Mouse (Mus musculus) Patski (cell line): Measurements from ENCODE around the gene Olfr263. TPM values are rescaled to one million over a fixed set of nuclear protein-coding genes. Genes with fewer than 3 reads are reported as not detected.
A peak's percentile ranks its signal among the peaks of the same experiment; 100 is the strongest.

Experiments
- ATAC-seq: fragments of 100-300 bp; one replicate; pipeline ENCODE4 v1.8.0; 2021
- CTCF ChIA-PET: fragments of 350-600 bp; sonication (Branson Sonifier 250); formaldehyde crosslinking; loops from one replicate; lab custom pipeline; 2022; ENCODE audit warnings: inconsistent platforms; lab: Charles Lee
- POLR2A ChIA-PET: fragments of 350-600 bp; sonication (Branson Sonifier 250); formaldehyde crosslinking; loops from one replicate; lab custom pipeline; 2022; ENCODE audit warnings: antibody characterized with exemption, inconsistent platforms; lab: Charles Lee
- DNase-seq: peaks from one replicate; pipeline ENCODE4 v3.0.0-alpha.2; 2011; ENCODE audit warnings: low read depth, low spot score
- H3K27me3 ChIP-seq: fragments of 371-371 bp; one replicate; pipeline ENCODE4 v1.5.1; 2021
- CTCF ChIP-seq: fragments of 100-300 bp; IDR thresholded peaks from one replicate; pipeline ENCODE4 v1.5.1; 2021
- in situ Hi-C: fragments of 300-500 bp; cut with MboI; formaldehyde crosslinking; loops from 3 replicates; pipeline ENCODE4 v1.11.1; 2018; ENCODE audit warnings: low pct_unique_long_range_greater_than_20kb, mixed read lengths
- polyA plus RNA-seq: library from polyadenylated mRNA; unstranded; gene quantifications from one replicate; pipeline ENCODE4 v1.2.3, GENCODE M21; 2021

The Olfr263 gene
- polyA plus RNA-seq, 1 experiment from 2014 or later = not detected

- in situ Hi-C loops = loop anchor here (5.0 to 25.0 kb wide), 3 partner anchors 546 to 1807 kb away; partner anchors contain the start of genes Hist1h2ag, Hist1h2ai, Hist1h2bj and Hist1h2bl
- ATAC-seq (no peak), DNase-seq (no peak)
- no peak for TF ChIP-seq CTCF
- ChIA-PET POLR2A (no interaction called here), CTCF (interaction anchor here (0.8 to 2.9 kb wide), 5 partner anchors 9 to 183 kb away, joined by 3 to 12 read pairs (median 6); partner anchors contain the start of gene Trim27)
- no peaks in the 10 kb centered on the region for H3K27me3 ChIP-seq
These were observed 39.8 kb downstream of the Olfr263 start for GRCm38 (mm10) chr13:21169121-21169656.

- peak; percentile 38 for ATAC-seq
- in situ Hi-C loops = loop anchor here (5.0 to 25.0 kb wide), 4 partner anchors 545 to 1808 kb away; partner anchors contain the start of genes Hist1h2ag, Hist1h2ai, Hist1h2bj and Hist1h2bl
These were observed 40.4 kb downstream of the Olfr263 start for GRCm38 (mm10) chr13:21169657-21170430.

GRCm38 (mm10) chr13:21170431-21171155, 41.2 kb downstream of the Olfr263 start:
- POLR2A ChIA-PET = no interaction called here
- DNase-seq = no peak
- no peaks in the 10 kb centered on the region for H3K27me3 ChIP-seq
- in situ Hi-C loops = loop anchor here (10.0 to 25.0 kb wide), 2 partner anchors 774 to 1808 kb away; partner anchors contain the start of gene Zfp184
- CTCF ChIA-PET = interaction anchor here (2.4 to 2.9 kb wide), 2 partner anchors 11 to 31 kb away, joined by 11 to 12 read pairs; no protein-coding TSS in a partner anchor
- no peak for TF ChIP-seq CTCF
- ATAC-seq = no peak

More at GRCm38 (mm10) chr13:21169657-21170430, 40.4 kb downstream of the Olfr263 start:
- ChIA-PET POLR2A (no interaction called here), CTCF (interaction anchor here (0.8 to 2.9 kb wide), 4 partner anchors 9 to 183 kb away, joined by 3 to 12 read pairs (median 7); partner anchors contain the start of gene Trim27)
- no peaks in the 10 kb centered on the region for H3K27me3 ChIP-seq
- TF ChIP-seq CTCF = no peak
- peak; percentile 71 for DNase-seq

- ATAC-seq (no peak), DNase-seq (no peak)
- in situ Hi-C loops = loop anchor here (10.0 to 25.0 kb wide), 2 partner anchors 774 to 1809 kb away; partner anchors contain the start of gene Zfp184
- ChIA-PET CTCF (interaction anchor here (2.4 kb wide), 1 partner anchor 31 kb away, joined by 11 read pairs; no protein-coding TSS in a partner anchor), POLR2A (no interaction called here)
- no peaks in the 10 kb centered on the region for H3K27me3 ChIP-seq
- no peak for TF ChIP-seq CTCF
These were observed 41.7 kb downstream of the Olfr263 start for GRCm38 (mm10) chr13:21171156-21171530.

GRCm38 (mm10) chr13:21171600-21172150, 42.2 kb downstream of the Olfr263 start:
- ChIA-PET POLR2A (no interaction called here), CTCF (no interaction called here)
- no peak for DNase-seq
- no peak for TF ChIP-seq CTCF
- in situ Hi-C loops = loop anchor here (10.0 to 25.0 kb wide), 2 partner anchors 773 to 1809 kb away; partner anchors contain the start of gene Zfp184
- ATAC-seq = no peak
- H3K27me3 ChIP-seq = no peaks in the 10 kb centered on the region

- no peak for TF ChIP-seq CTCF
- DNase-seq (no peak), ATAC-seq (peak; percentile 45)
- no peaks in the 10 kb centered on the region for H3K27me3 ChIP-seq
- ChIA-PET CTCF (interaction anchor here (0.8 to 2.6 kb wide), 3 partner anchors 12 to 26 kb away, joined by 3 to 7 read pairs (median 3); no protein-coding TSS in a partner anchor), POLR2A (no interaction called here)
- in situ Hi-C loops = loop anchor here (10.0 to 25.0 kb wide), 2 partner anchors 772 to 1810 kb away; partner anchors contain the start of gene Zfp184
These were observed 43.0 kb downstream of the Olfr263 start for GRCm38 (mm10) chr13:21172241-21173027.

GRCm38 (mm10) chr13:21173072-21173471, 43.6 kb downstream of the Olfr263 start:
- in situ Hi-C loops = loop anchor here (10.0 to 25.0 kb wide), 2 partner anchors 772 to 1811 kb away; partner anchors contain the start of gene Zfp184
- no peak for DNase-seq
- H3K27me3 ChIP-seq = no peaks in the 10 kb centered on the region
- ChIA-PET POLR2A (no interaction called here), CTCF (interaction anchor here (0.8 to 2.6 kb wide), 3 partner anchors 13 to 25 kb away, joined by 3 to 7 read pairs (median 3); no protein-coding TSS in a partner anchor)
- ATAC-seq = peak; percentile 45
- no peak for TF ChIP-seq CTCF

- in situ Hi-C loops = loop anchor here (10.0 kb wide), 1 partner anchor 768 kb away; the partner anchor contains the start of gene Zfp184
- ChIA-PET CTCF (no interaction called here), POLR2A (no interaction called here)
- DNase-seq (no peak), ATAC-seq (no peak)
- H3K27me3 ChIP-seq = no peaks in the 10 kb centered on the region
- no peak for TF ChIP-seq CTCF
These were observed 47.3 kb downstream of the Olfr263 start for GRCm38 (mm10) chr13:21176733-21177132.

GRCm38 (mm10) chr13:21177657-21178056, 48.2 kb downstream of the Olfr263 start:
- in situ Hi-C loops = loop anchor here (10.0 kb wide), 1 partner anchor 767 kb away; the partner anchor contains the start of gene Zfp184
- DNase-seq = no peak
- POLR2A ChIA-PET = no interaction called here
- TF ChIP-seq CTCF = no peak
- CTCF ChIA-PET = interaction anchor here (1.6 kb wide), 2 partner anchors 8 to 9 kb away, joined by 3 to 6 read pairs; no protein-coding TSS in a partner anchor
- no peak for ATAC-seq
- no peaks in the 10 kb centered on the region for H3K27me3 ChIP-seq
